Mouse (Mus musculus) gonadal fat pad, adult 2 months (tissue): Measurements from ENCODE around the gene Elobl. TPM values are rescaled to one million over a fixed set of nuclear protein-coding genes. Genes with fewer than 3 reads are reported as not detected.

Source experiments
- DNase-seq: peaks from one replicate; pipeline ENCODE4 v3.0.0-alpha.2; 2012; ENCODE audit warnings: low read depth
- polyA plus RNA-seq: library from polyadenylated mRNA; depleted of rRNA; stranded (reverse); fragments of >200 nt; gene quantifications from 2 replicates; pipeline ENCODE4 v1.2.3, GENCODE M21; 2012; rRNA removed

Elobl gene
- polyA plus RNA-seq, 1 experiment, result 3.6 TPM

DNA sequence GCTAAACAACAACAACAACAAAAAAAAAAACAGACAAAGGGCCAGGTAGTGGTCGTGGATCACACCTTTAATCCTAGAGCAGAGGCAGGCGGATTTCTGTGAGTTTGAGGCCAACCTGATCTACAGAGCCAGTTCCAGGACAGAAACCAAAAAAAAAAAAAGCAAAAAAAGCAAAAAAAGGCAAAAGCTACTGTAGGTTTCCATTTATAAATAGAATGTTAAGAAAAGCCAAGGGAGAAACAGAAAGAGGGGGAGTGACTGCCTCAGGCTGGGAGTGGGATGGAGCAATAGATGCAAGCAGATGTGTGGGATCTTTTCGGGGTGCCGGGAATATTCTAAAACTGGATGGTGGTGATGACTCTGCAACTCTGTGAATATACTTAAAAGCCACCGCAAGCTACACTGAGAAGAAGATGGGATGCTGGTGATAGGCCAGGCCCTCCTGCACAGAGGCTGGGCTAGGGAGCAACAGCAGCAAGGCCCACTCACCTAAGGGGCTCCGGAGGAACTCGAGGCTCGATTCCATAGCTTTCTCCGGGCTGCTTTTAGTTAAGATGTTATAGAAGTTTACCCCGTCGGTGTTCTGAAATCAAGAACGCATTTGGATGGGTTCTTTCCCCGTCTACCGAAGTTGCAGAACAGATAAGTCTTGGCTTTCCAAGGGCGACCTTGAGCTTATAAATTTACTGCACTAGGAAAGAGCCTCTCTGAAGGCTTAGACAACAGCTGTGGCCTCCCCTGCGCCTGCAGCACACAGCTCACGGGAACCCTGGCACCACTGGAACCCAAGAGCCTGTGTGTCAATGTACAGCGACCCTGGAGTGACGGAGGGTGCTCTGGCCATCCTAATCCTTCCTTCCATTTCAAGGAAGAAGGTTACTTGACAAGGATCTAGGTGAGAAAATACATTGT is 32.4 kb downstream of the Elobl start:
- no peak for DNase-seq

DNA sequence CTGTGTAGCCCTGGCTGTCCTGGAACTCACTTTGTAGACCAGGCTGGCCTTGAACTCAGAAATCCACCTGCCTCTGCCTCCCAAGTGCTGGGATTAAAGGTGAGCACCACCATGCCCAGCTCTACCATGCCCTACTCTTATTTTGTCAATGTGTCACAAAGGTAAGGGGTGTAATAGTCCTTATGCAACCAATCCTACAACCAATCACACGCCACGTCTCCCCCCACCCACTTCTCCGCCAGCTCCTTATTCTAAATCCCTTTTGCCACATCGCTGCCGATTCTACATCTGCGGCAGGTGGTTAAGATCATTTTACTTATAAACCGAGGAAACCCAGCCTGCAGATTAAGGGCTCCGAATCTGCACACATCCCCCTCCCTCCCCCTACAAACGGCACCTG is 33.7 kb downstream of the Elobl start:
- DNase-seq, result no peak

DNA sequence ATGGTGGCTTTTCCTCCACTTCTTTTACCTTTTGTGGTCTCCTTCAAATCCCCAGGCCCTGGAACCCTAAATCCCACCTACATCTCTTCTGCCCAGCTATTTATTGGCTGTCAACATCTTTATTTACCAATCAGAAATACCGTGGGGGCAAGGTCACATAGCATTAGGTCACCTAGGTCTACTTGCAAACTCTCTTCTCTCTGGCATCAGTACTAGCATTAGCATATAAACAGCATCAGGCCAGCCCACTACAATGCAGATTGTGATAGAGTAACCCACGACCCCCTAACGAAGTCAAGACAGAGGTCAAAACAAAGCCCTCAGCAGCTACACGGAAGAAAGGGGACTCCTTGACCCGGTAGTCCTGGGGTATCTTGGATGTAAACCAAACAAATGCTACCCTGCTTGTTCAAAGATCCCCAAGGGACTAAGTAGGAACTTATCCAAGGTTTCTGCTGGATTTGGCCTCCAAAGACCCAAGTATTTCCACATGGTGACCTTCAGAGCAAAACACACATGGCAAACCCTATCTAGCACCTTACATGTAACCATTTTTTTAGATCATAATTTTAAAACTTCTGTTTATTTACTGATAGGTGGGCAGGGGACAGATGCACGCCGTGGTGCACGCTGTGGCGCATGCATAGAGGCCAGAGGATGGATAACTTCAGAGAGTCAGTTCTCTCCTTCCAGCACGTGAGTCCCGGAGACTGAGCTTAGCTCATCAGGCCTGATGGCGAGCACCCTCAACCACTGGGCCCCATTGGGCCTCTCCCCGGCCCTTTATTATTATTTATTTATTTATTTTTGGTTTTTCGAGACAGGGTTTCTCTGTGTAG is 34.8 kb downstream of the Elobl start:
- no peak for DNase-seq

GRCm38 (mm10) chr11:88926566-88926965 is 40.2 kb downstream of the Elobl start:
- DNase-seq, result no peak

Other genes starting within 250 kb of the Elobl start
- gene Msi2, start 248.4 kb downstream of the Elobl start, polyA plus RNA-seq, result 36.4 and 49.8 TPM in 2 replicates
- gene Akap1, start 102.3 kb downstream of the Elobl start, polyA plus RNA-seq, result 54.1 and 56.3 TPM in 2 replicates
- gene Scpep1, start 11.5 kb downstream of the Elobl start, polyA plus RNA-seq, result 20.7 and 25.7 TPM in 2 replicates
- gene Coil, start 3.3 kb upstream of the Elobl start, polyA plus RNA-seq, result 3.9 and 4.7 TPM in 2 replicates
- gene Trim25, start 32.4 kb upstream of the Elobl start, polyA plus RNA-seq, result 14.0 and 22.2 TPM in 2 replicates
- gene Dgke, start 99.9 kb upstream of the Elobl start, polyA plus RNA-seq, result 6.6 and 7.3 TPM in 2 replicates
- gene Gm525, start 106.9 kb upstream of the Elobl start, polyA plus RNA-seq, result 1.8 and 4.7 TPM in 2 replicates